Mouse (Mus musculus): ENCODE data around the gene Hyal2. TPM values are rescaled to one million over a fixed set of nuclear protein-coding genes. Genes with fewer than 3 reads are reported as not detected.

Gene Hyal2
- polyA plus RNA-seq, 1 experiment from 2014 or later = 81.0 TPM

DNA sequence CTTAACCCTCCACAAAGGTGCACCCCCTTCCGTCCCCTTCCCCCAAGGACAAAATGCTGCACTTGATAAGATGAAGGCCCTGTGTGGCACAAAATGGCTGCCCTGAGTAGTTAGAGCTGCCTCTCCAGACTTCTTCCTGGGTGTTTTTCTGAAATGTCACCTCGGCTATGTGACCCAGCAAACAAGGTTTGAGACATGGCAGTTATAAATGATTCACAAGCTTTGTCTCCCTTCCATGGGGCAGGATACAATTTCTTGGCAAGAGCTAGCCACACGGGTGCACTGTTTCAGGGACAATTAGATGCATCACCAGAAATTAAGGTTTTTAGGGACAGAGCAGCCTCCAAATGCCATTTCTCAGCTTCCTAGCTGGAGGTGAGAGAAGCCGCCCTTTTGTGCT is 27.3 kb upstream of the Hyal2 start:
- H3K36me3 ChIP-seq = peaks cover 18% of the 10 kb centered on the region; the same call in 1 of the 2 replicates
- no peaks in the 10 kb centered on the region for H3K27me3 ChIP-seq (replicated peaks)
- H3K27ac ChIP-seq = no peak overlapping the region

GRCm38 (mm10) chr9:107541005-107541404 is 26.7 kb upstream of the Hyal2 start:
- H3K9me3 ChIP-seq = no peaks in the 10 kb centered on the region
- H3K9ac ChIP-seq = no peak overlapping the region
- no peaks in the 10 kb centered on the region for H3K27me3 ChIP-seq (replicated peaks)
- WGBS = 30% methylated on average over 10 of the region's 10 CpGs
- peak overlapping the region; percentile 83 for H3K4me2 ChIP-seq (replicated peaks)
- H3K36me3 ChIP-seq = peaks cover 18% of the 10 kb centered on the region; the same call in 1 of the 2 replicates
- H3K4me3 ChIP-seq (replicated peaks) = peak overlapping the region; percentile 59; the same call in 1 of the 2 replicates
- H3K27ac ChIP-seq = peak overlapping the region; percentile 13; the same call in 1 of the 2 replicates
- peaks cover 31% of the 10 kb centered on the region for H3K4me1 ChIP-seq (replicated peaks)
- ATAC-seq = no peak

More for the DNA sequence above, 27.3 kb upstream of the Hyal2 start:
- Histone ChIP-seq H3K9me3 (no peaks in the 10 kb centered on the region), H3K4me3 (replicated peaks) (no peak overlapping the region), H3K4me2 (replicated peaks) (peak overlapping the region; percentile 83; the same call in 1 of the 2 replicates), H3K4me1 (replicated peaks) (peaks cover 37% of the 10 kb centered on the region), H3K9ac (no peak overlapping the region)
- ATAC-seq = no peak
- WGBS = 73% methylated on average over 4 of the region's 4 CpGs

- Histone ChIP-seq H3K9ac (peak within 1 kb of the TSS; percentile 61), H3K36me3 (peaks cover 18% of the 10 kb centered on the region; the same call in 1 of the 2 replicates), H3K9me3 (no peaks in the 10 kb centered on the region)
Observed at GRCm38 (mm10) chr9:107541474-107542351, 26.0 kb upstream of the Hyal2 start, which contains the start of the genes Cyb561d2 and Nprl2. Gene Cyb561d2, minus strand, starts transcription at chr9:107542193. Gene Nprl2, plus strand, starts transcription at chr9:107542226.

DNA sequence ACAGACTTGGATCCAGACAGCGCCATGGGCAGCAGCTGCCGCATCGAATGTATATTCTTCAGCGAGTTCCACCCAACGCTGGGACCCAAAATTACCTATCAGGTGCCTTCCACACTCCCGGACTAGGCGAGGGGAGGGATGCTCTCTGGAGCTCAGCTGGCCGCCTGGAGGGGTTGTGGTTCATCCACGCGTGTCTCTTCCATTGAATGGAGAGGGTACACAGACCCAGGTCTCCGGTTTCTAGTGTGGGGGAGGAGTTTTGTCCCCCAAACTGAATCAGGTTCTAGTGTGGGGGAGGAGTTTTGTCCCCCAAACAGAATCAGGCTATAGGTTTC is 25.4 kb upstream of the Hyal2 start:
- H3K27ac ChIP-seq = 0 out of 2 replicates have a peak overlapping the region, but pooled peaks have one; percentile 48
- ATAC-seq = peak; percentile 27
- under 1% methylated on average over 11 of the region's 11 CpGs for WGBS

More at GRCm38 (mm10) chr9:107541474-107542351, 26.0 kb upstream of the Hyal2 start, which contains the start of the genes Cyb561d2 and Nprl2:
- Histone ChIP-seq H3K27me3 (replicated peaks) (no peaks in the 10 kb centered on the region), H3K27ac (peak within 1 kb of the TSS; percentile 48; the same call in 1 of the 2 replicates), H3K4me2 (replicated peaks) (peak within 1 kb of the TSS; percentile 83), H3K4me1 (replicated peaks) (peaks cover 29% of the 10 kb centered on the region), H3K4me3 (replicated peaks) (peak within 1 kb of the TSS; percentile 59)
- WGBS = under 1% methylated on average over 46 of the region's 46 CpGs
- ATAC-seq = peak; percentile 93

DNA sequence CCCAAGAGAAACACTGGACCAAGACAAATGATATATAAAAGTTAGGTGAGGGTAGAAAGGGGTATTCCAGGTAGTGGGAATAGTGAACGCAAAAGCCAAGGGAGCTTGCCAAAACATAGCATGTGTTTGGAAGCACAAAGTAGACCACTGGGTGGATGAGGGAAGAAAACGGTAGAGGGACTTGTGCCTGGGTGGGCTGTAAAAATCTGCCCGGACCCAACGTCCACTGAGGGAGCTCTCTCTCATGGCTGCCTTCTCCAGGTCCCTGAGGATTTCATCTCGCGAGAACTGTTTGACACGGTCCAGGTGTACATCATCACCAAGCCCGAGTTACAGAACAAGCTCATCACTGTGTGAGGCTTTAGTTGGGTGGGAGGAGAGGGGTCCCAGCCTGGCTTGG is 25.0 kb upstream of the Hyal2 start:
- no peak for ATAC-seq

More for the DNA sequence above, 25.4 kb upstream of the Hyal2 start:
- H3K4me3 ChIP-seq (replicated peaks) = peak overlapping the region; percentile 59
- no peaks in the 10 kb centered on the region for H3K9me3 ChIP-seq
- H3K27me3 ChIP-seq (replicated peaks) = no peaks in the 10 kb centered on the region
- peaks cover 18% of the 10 kb centered on the region; the same call in 1 of the 2 replicates for H3K36me3 ChIP-seq
- H3K9ac ChIP-seq = peak overlapping the region; percentile 61
- peaks cover 28% of the 10 kb centered on the region for H3K4me1 ChIP-seq (replicated peaks)
- H3K4me2 ChIP-seq (replicated peaks) = peak overlapping the region; percentile 83

DNA sequence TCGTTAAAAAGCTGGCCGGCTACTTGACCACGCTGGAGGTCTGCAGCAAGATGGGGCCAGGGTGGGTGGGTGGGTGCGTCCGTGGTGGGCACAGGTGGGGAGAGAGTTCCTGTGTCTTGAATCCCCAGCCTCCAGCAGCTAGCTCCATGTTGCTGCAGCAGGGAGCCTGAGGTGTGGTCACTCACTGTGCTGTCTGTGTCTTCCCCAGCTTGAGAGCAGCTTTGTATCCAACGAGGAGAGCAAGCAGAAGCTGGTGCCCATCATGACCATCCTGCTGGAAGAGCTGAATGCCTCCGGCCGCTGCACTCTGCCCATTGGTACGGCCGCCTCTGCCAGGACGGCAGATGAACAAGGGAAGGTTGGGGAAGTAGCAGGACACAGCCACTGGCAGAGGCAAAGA is 24.4 kb upstream of the Hyal2 start:
- peak overlapping the region; percentile 83; the same call in 1 of the 2 replicates for H3K4me2 ChIP-seq (replicated peaks)
- no peak overlapping the region for H3K9ac ChIP-seq
- no peak overlapping the region for H3K27ac ChIP-seq
- peaks cover 28% of the 10 kb centered on the region for H3K4me1 ChIP-seq (replicated peaks)
- 80% methylated on average over 11 of the region's 11 CpGs for WGBS
- no peaks in the 10 kb centered on the region for H3K27me3 ChIP-seq (replicated peaks)
- ATAC-seq = no peak
- H3K4me3 ChIP-seq (replicated peaks) = no peak overlapping the region
- H3K9me3 ChIP-seq = no peaks in the 10 kb centered on the region
- peaks cover 11% of the 10 kb centered on the region; the same call in 1 of the 2 replicates for H3K36me3 ChIP-seq

More for the DNA sequence above, 25.0 kb upstream of the Hyal2 start:
- no peak overlapping the region for H3K27ac ChIP-seq
- peak overlapping the region; percentile 59 for H3K4me3 ChIP-seq (replicated peaks)
- WGBS = 44% methylated on average over 8 of the region's 8 CpGs
- peaks cover 16% of the 10 kb centered on the region; the same call in 1 of the 2 replicates for H3K36me3 ChIP-seq
- no peaks in the 10 kb centered on the region for H3K9me3 ChIP-seq
- peaks cover 28% of the 10 kb centered on the region for H3K4me1 ChIP-seq (replicated peaks)
- H3K27me3 ChIP-seq (replicated peaks) = no peaks in the 10 kb centered on the region
- peak overlapping the region; percentile 83 for H3K4me2 ChIP-seq (replicated peaks)
- H3K9ac ChIP-seq = no peak overlapping the region

DNA sequence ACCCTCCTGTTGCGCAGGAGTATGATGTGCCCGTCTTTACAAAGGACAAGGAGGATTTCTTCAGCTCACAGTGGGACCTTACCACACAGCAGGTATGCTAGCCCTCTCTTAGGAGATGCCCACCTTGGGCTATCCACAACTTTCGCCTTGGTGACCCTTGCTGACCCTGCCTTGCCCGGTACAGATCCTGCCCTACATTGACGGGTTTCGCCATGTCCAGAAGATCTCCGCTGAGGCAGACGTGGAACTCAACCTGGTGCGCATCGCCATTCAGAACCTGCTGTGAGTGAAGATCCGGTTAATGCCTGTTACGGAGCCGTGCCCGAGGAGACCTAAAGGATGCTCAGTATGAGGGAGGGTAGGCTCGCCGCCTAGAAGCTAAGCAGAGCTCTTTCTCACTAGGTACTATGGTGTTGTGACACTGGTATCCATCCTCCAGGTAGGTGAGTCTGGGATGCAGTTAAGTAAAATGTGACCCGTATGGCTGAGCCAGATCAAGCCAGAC is 23.5 kb upstream of the Hyal2 start:
- no peak overlapping the region for H3K4me3 ChIP-seq (replicated peaks)
- 94% methylated on average over 17 of the region's 17 CpGs for WGBS

GRCm38 (mm10) chr9:107544729-107545128 is 23.0 kb upstream of the Hyal2 start:
- WGBS = 95% methylated on average over 12 of the region's 12 CpGs

More for the DNA sequence above, 23.5 kb upstream of the Hyal2 start:
- no peaks in the 10 kb centered on the region for H3K27me3 ChIP-seq (replicated peaks)
- ATAC-seq = no peak
- no peak overlapping the region for H3K27ac ChIP-seq
- no peak overlapping the region for H3K4me2 ChIP-seq (replicated peaks)
- peaks cover 9% of the 10 kb centered on the region; the same call in 1 of the 2 replicates for H3K36me3 ChIP-seq
- peaks cover 28% of the 10 kb centered on the region for H3K4me1 ChIP-seq (replicated peaks)
- H3K9ac ChIP-seq = no peak overlapping the region
- no peaks in the 10 kb centered on the region for H3K9me3 ChIP-seq

DNA sequence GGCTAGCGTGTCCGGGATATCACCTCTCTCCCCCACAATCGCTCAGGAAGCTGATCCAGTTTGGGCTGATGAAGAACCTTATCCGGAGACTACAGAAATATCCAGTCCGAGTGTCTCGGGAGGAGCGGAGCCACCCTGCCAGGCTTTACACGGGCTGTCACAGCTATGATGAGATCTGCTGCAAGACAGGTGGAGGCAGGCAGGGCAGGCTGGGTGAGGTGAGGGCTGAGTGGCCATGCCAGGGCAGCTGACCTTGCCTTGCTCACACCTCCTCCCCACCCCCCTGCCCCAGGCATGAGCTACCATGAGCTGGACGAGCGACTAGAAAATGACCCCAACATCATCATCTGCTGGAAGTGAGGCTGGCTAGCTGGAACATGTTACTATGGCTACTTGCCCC is 22.5 kb upstream of the Hyal2 start:
- no peaks in the 10 kb centered on the region for H3K9me3 ChIP-seq
- no peaks in the 10 kb centered on the region for H3K27me3 ChIP-seq (replicated peaks)
- H3K36me3 ChIP-seq = peaks cover 4% of the 10 kb centered on the region; the same call in 1 of the 2 replicates
- H3K4me2 ChIP-seq (replicated peaks) = no peak overlapping the region
- no peak for ATAC-seq
- no peak overlapping the region for H3K9ac ChIP-seq
- H3K4me3 ChIP-seq (replicated peaks) = no peak overlapping the region
- H3K4me1 ChIP-seq (replicated peaks) = peaks cover 28% of the 10 kb centered on the region
- H3K27ac ChIP-seq = no peak overlapping the region
- 86% methylated on average over 10 of the region's 10 CpGs for WGBS

More at GRCm38 (mm10) chr9:107544729-107545128, 23.0 kb upstream of the Hyal2 start:
- Histone ChIP-seq H3K9me3 (no peaks in the 10 kb centered on the region), H3K36me3 (peaks cover 9% of the 10 kb centered on the region; the same call in 1 of the 2 replicates), H3K4me3 (replicated peaks) (no peak overlapping the region), H3K4me1 (replicated peaks) (peaks cover 28% of the 10 kb centered on the region), H3K27ac (no peak overlapping the region), H3K9ac (no peak overlapping the region), H3K4me2 (replicated peaks) (no peak overlapping the region), H3K27me3 (replicated peaks) (no peaks in the 10 kb centered on the region)
- ATAC-seq = no peak

GRCm38 (mm10) chr9:107545602-107546001 is 22.1 kb upstream of the Hyal2 start:
- H3K27me3 ChIP-seq (replicated peaks) = no peaks in the 10 kb centered on the region
- no peak for ATAC-seq
- no peaks in the 10 kb centered on the region for H3K9me3 ChIP-seq
- H3K4me1 ChIP-seq (replicated peaks) = peaks cover 31% of the 10 kb centered on the region
- no peak overlapping the region for H3K4me2 ChIP-seq (replicated peaks)
- H3K36me3 ChIP-seq = peaks cover 4% of the 10 kb centered on the region; the same call in 1 of the 2 replicates
- no peak overlapping the region for H3K9ac ChIP-seq
- WGBS = 13% methylated on average over 3 of the region's 3 CpGs
- no peak overlapping the region for H3K27ac ChIP-seq
- H3K4me3 ChIP-seq (replicated peaks) = no peak overlapping the region

GRCm38 (mm10) chr9:107547026-107547425 is 20.7 kb upstream of the Hyal2 start, which contains the start of gene Zmynd10:
Gene Zmynd10, plus strand, starts transcription at chr9:107547298.
- Histone ChIP-seq H3K27ac (no peak within 1 kb of the TSS; the same call in 1 of the 2 replicates), H3K4me1 (replicated peaks) (peaks cover 36% of the 10 kb centered on the region), H3K27me3 (replicated peaks) (no peaks in the 10 kb centered on the region), H3K4me2 (replicated peaks) (peak within 1 kb of the TSS; percentile 53), H3K4me3 (replicated peaks) (peak within 1 kb of the TSS; percentile 16; the same call in 1 of the 2 replicates), H3K9ac (no peak within 1 kb of the TSS), H3K9me3 (no peaks in the 10 kb centered on the region), H3K36me3 (peaks cover 4% of the 10 kb centered on the region; the same call in 1 of the 2 replicates)
- WGBS = 2% methylated on average over 20 of the region's 20 CpGs
- ATAC-seq = peak; percentile 48

GRCm38 (mm10) chr9:107547957-107548356 is 19.8 kb upstream of the Hyal2 start:
- H3K27me3 ChIP-seq (replicated peaks) = no peaks in the 10 kb centered on the region
- no peak overlapping the region for H3K9ac ChIP-seq
- H3K27ac ChIP-seq = no peak overlapping the region
- peaks cover 4% of the 10 kb centered on the region; the same call in 1 of the 2 replicates for H3K36me3 ChIP-seq
- ATAC-seq = no peak
- no peak overlapping the region for H3K4me2 ChIP-seq (replicated peaks)
- H3K9me3 ChIP-seq = no peaks in the 10 kb centered on the region
- H3K4me1 ChIP-seq (replicated peaks) = peaks cover 36% of the 10 kb centered on the region
- 75% methylated on average over 5 of the region's 5 CpGs for WGBS
- H3K4me3 ChIP-seq (replicated peaks) = no peak overlapping the region

All from intestine, embryonic 15.5 days (tissue).